Mouse (Mus musculus) thymus, adult 2 months (tissue): ENCODE data around the gene Nod2. TPM values are rescaled to one million over a fixed set of nuclear protein-coding genes. Genes with fewer than 3 reads are reported as not detected.

Source experiments
- DNase-seq: peaks from one replicate; pipeline ENCODE4 v3.0.0; 2021
- H3K27ac ChIP-seq: fragments of 200-500 bp; 2 replicates; pipeline ENCODE4 v1.5.1; 2012; ENCODE audit warnings: low read length, control low read depth; ENCODE audit not compliant: control insufficient read depth, insufficient read depth
- H3K27me3 ChIP-seq: fragments of 200-500 bp; 2 replicates; pipeline ENCODE4 v1.6.1; 2012; ENCODE audit warnings: mild to moderate bottlenecking, low read length, moderate library complexity, mixed read lengths; ENCODE audit not compliant: control insufficient read depth, insufficient read depth
- H3K36me3 ChIP-seq: fragments of 200-500 bp; 2 replicates; pipeline ENCODE4 v1.6.1; 2012; ENCODE audit warnings: mild to moderate bottlenecking, low read length, moderate library complexity; ENCODE audit not compliant: control insufficient read depth, insufficient read depth
- H3K4me1 ChIP-seq: fragments of 200-500 bp; replicated peaks from 2 replicates; pipeline ENCODE4 v1.6.1; 2012; ENCODE audit warnings: low read length; ENCODE audit not compliant: control insufficient read depth, insufficient read depth
- H3K4me3 ChIP-seq: fragments of 200-500 bp; 2 replicates; pipeline ENCODE4 v1.5.1; 2012; ENCODE audit warnings: mild to moderate bottlenecking, low read length, control low read depth, moderate library complexity; ENCODE audit not compliant: control insufficient read depth, insufficient read depth
- CTCF ChIP-seq: fragments of 200-500 bp; IDR thresholded peaks from 2 replicates; pipeline ENCODE4 v1.5.1; 2012; ENCODE audit warnings: mild to moderate bottlenecking, control low read depth, low read length, moderate library complexity, borderline replicate concordance; ENCODE audit not compliant: control insufficient read depth, poor library complexity, insufficient read depth; ENCODE audit errors: extremely low read depth
- POLR2A ChIP-seq: fragments of 200-500 bp; IDR thresholded peaks from 2 replicates; pipeline ENCODE4 v1.6.1; 2012; ENCODE audit warnings: mild to moderate bottlenecking, low read length, control low read depth, moderate library complexity; ENCODE audit not compliant: control insufficient read depth, poor library complexity, insufficient read depth; ENCODE audit errors: extremely low read depth
- WGBS: fragments of 180-500 bp; shearing (Covaris S2); methylation state at CpG from one replicate; pipeline ENCODE4 v1.1.7; 2018; 5-methylcytosine and 5-hydroxymethylcytosine counted together
- polyA plus RNA-seq: library from polyadenylated mRNA; depleted of rRNA; stranded (reverse); fragments of >200 nt; gene quantifications from 2 replicates; pipeline ENCODE4 v1.2.3, GENCODE M21; 2012

Gene Nod2
- polyA plus RNA-seq, 1 experiment = 2.7 TPM

- no peak overlapping the region for H3K27ac ChIP-seq
- WGBS = 96% methylated on average over 3 of the region's 3 CpGs
- no peaks in the 10 kb centered on the region for H3K27me3 ChIP-seq
These were observed 23.8 kb upstream of the Nod2 start for GRCm38 (mm10) chr8:88623351-88623750.

GRCm38 (mm10) chr8:88624276-88624675, 22.8 kb upstream of the Nod2 start:
- Histone ChIP-seq H3K4me3 (no peak overlapping the region), H3K27me3 (no peaks in the 10 kb centered on the region), H3K27ac (no peak overlapping the region), H3K4me1 (no peaks in the 10 kb centered on the region), H3K36me3 (peaks cover 32% of the 10 kb centered on the region)
- DNase-seq = no peak
- TF ChIP-seq CTCF (no peak), POLR2A (no peak)
- WGBS = 93% methylated on average over 3 of the region's 3 CpGs

More at GRCm38 (mm10) chr8:88623351-88623750, 23.8 kb upstream of the Nod2 start:
- no peak for DNase-seq
- H3K4me3 ChIP-seq = no peak overlapping the region
- peaks cover 24% of the 10 kb centered on the region for H3K36me3 ChIP-seq
- H3K4me1 ChIP-seq = 0 out of 2 replicates have a peak, but pooled peaks cover 2% of the 10 kb centered on the region
- TF ChIP-seq CTCF (no peak), POLR2A (no peak)

- Histone ChIP-seq H3K4me1 (no peaks in the 10 kb centered on the region), H3K36me3 (peaks cover 42% of the 10 kb centered on the region), H3K27ac (no peak overlapping the region), H3K4me3 (no peak overlapping the region), H3K27me3 (no peaks in the 10 kb centered on the region)
- no peak for TF ChIP-seq POLR2A
- no peak for TF ChIP-seq CTCF
- DNase-seq = no peak
- WGBS = 73% methylated on average over 3 of the region's 3 CpGs
These were observed 20.7 kb upstream of the Nod2 start for GRCm38 (mm10) chr8:88626433-88626832.

GRCm38 (mm10) chr8:88626940-88627264, 20.2 kb upstream of the Nod2 start:
- DNase-seq = no peak
- Histone ChIP-seq H3K4me3 (no peak overlapping the region), H3K36me3 (peaks cover 42% of the 10 kb centered on the region), H3K27me3 (no peaks in the 10 kb centered on the region), H3K27ac (no peak overlapping the region), H3K4me1 (0 out of 2 replicates have a peak, but pooled peaks cover 4% of the 10 kb centered on the region)
- TF ChIP-seq CTCF (no peak), POLR2A (no peak)
- 96% methylated on average over 19 of the region's 19 CpGs for WGBS

- 98% methylated on average over 105 of the region's 105 CpGs for whole genome bisulfite sequencing
- TF ChIP-seq POLR2A (no peak), CTCF (no peak)
- H3K27ac ChIP-seq = no peak overlapping the region
- H3K4me3 ChIP-seq = no peak overlapping the region
- H3K36me3 ChIP-seq = peaks cover 42% of the 10 kb centered on the region
- H3K4me1 ChIP-seq = 0 out of 2 replicates have a peak, but pooled peaks cover 4% of the 10 kb centered on the region
- no peak for DNase-seq
- H3K27me3 ChIP-seq = no peaks in the 10 kb centered on the region
These were observed 19.7 kb upstream of the Nod2 start for GRCm38 (mm10) chr8:88627265-88627991.

GRCm38 (mm10) chr8:88628001-88628774, 18.9 kb upstream of the Nod2 start:
- Histone ChIP-seq H3K27me3 (no peaks in the 10 kb centered on the region), H3K27ac (no peak overlapping the region), H3K4me3 (no peak overlapping the region), H3K4me1 (peaks cover 5% of the 10 kb centered on the region; the same call in 1 of the 2 replicates), H3K36me3 (peaks cover 42% of the 10 kb centered on the region)
- TF ChIP-seq CTCF (no peak), POLR2A (no peak)
- WGBS = 92% methylated on average over 14 of the region's 14 CpGs
- DNase-seq = no peak

- Histone ChIP-seq H3K27ac (no peak overlapping the region), H3K4me1 (peaks cover 20% of the 10 kb centered on the region), H3K36me3 (peaks cover 42% of the 10 kb centered on the region), H3K4me3 (no peak overlapping the region), H3K27me3 (no peaks in the 10 kb centered on the region)
- WGBS = 91% methylated on average over 4 of the region's 4 CpGs
- TF ChIP-seq CTCF (no peak), POLR2A (no peak)
- DNase-seq = no peak
These were observed 16.9 kb upstream of the Nod2 start for GRCm38 (mm10) chr8:88630225-88630624.
